Mouse (Mus musculus): ENCODE data around the gene Chn1. TPM values are rescaled to one million over a fixed set of nuclear protein-coding genes. Genes with fewer than 3 reads are reported as not detected.

Chn1 gene
- 14.1 and 16.9 TPM in 2 replicates for polyA plus RNA-seq (2015; fragmentation: Nextera tagmentation; extraction: Ambion mirVana)

DNA sequence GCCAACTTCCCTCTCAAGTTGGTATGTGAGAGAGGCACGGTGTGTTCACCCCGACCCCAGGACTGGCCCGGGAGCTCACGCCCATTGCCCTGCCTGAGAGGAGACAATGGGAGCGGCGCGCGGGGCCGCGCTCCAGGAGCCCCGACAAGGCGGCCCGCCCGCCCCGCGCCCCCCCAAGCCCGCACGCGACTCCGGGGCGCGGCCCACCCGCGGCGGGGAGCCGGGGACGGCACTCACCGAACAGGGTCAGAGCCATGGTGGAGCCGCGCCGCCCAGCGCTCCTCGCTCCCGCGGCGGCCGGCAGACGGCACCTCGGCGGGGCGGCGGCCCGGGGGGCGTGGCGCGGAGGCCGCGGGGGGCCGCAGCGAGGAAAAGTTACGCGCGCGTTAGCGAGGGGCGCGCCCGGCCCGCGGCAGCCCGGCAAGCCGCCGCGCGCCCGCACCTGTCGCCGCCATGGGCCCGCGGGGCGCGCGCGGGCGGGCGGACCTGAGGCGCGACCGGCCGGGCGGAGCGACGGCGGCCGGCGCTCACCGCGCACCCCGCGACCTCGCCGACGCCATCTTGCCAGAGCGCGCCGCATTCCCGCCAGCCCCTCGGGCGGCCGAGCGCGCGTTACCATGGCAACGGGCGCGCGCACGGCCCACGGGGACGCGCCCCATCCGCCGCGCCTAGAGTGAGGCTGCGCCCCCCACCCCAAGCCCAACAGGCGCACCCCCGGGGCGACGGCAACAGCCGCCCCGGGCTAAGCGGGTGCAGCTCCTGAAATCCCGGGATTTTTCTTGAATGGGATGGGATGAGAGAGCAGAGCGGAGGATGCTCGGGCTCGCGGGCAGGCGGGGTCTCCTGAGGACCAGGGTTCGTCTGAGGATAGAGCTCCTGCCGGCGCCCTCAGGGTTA, at the start of gene Chn1:
Gene Chn1 (minus strand): TSS at position 561 of the 897 bp plus-strand sequence.

DNA sequence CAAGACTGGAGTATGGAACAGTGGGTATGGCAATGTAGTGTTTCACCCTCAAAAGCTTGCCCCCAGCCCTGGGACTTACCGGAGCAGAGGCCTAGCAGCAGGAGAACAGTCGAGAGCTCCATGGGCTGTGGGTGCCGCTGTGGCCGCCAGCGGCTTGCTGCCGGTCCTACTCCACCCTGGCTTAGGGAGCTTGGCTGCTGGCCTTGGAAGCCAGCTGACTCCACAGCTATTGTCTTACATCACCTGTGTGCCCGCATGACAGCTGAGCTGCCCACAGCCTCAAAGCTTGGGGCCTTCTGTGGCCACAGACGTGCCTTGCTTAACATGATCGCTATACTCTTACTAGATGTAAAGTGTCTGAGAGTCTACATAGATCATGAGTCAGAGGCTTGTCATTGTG, 195.0 kb downstream of the Chn1 start, which contains the start of gene Chrna1:
Gene Chrna1 (minus strand): TSS at position 173 of the 400 bp plus-strand sequence.

Other genes starting within 250 kb of the Chn1 start
- gene Wipf1, start 245.6 kb downstream of the Chn1 start, polyA plus RNA-seq (2015; fragmentation: Nextera tagmentation; extraction: Ambion mirVana), result 7.3 and 7.9 TPM in 2 replicates
- gene Chrna1, start 195.0 kb downstream of the Chn1 start, polyA plus RNA-seq (2015; fragmentation: Nextera tagmentation; extraction: Ambion mirVana), result 0.12 and 0.22 TPM in 2 replicates
- gene Atf2, start 117.3 kb upstream of the Chn1 start, polyA plus RNA-seq (2015; fragmentation: Nextera tagmentation; extraction: Ambion mirVana), result 31.0 and 44.2 TPM in 2 replicates
- 1,138 and 1,613 TPM in 2 replicates for gene Atp5g3, start 136.0 kb upstream of the Chn1 start, polyA plus RNA-seq (2015; fragmentation: Nextera tagmentation; extraction: Ambion mirVana)

Data from adrenal gland, postnatal 0 days (tissue).